Mouse (Mus musculus): ENCODE measurements around the gene Baz1a. TPM values are rescaled to one million over a fixed set of nuclear protein-coding genes. Genes with fewer than 3 reads are reported as not detected.
A peak's percentile ranks its signal among the peaks of the same experiment; 100 is the strongest.

The Baz1a gene
- total and polyA plus RNA-seq, 3 experiments, result 41.7 to 95.0 (median 56.0) TPM

DNA sequence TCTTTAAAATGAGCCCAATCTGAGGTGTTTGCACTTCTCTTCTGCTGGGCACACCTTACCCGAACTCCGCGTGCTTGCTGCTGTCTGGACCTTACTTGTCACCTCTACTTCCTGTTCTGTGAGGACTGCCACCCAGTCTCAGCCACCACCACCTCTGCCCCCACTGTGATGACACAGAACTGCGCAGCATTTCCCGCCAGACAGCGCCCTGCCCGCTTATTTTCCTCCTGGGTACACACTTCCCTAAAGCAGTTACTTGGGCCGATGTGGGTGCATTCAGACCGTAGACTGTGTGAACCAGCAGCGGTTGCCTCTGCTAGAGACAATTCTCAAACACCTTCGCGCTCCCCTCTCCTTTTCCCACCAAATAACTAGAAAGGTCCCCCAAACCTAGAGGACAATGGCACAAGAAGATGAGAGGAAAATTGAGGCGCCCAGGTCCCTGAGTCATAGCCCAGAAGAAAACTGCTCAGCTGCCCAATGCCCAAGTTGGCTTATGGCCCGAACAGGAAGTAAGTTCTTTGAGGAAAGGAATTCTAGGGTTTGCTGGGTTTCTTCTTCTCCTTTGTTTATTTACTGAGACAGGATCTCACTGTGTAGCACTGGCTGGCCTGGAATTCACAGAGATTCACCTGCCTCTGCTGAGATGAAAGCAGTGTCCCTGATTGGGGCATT is 15.0 kb downstream of the Baz1a start (continued):
- 0 out of 2 replicates have a peak, but pooled peaks have one; percentile 35 for TF ChIP-seq NELFE (IDR thresholded peaks at IDR 0.05; ENCODE audit: low read depth, low read length)
- TF ChIP-seq MAX (IDR thresholded peaks at IDR 0.05; ENCODE audit: low read length), result peak; percentile 73
- peak; percentile 40; the same call in 1 of the 2 replicates for TF ChIP-seq NRF1 (IDR thresholded peaks at IDR 0.05; ENCODE audit: low read depth, low read length)
- TF ChIP-seq BHLHE40 (IDR thresholded peaks at IDR 0.05; ENCODE audit: low read depth, low read length), result peak; percentile 17; the same call in 1 of the 2 replicates
- TF ChIP-seq TCF12 (IDR thresholded peaks at IDR 0.05; ENCODE audit: low read depth, low read length), result peak; percentile 46; the same call in 1 of the 2 replicates

DNA sequence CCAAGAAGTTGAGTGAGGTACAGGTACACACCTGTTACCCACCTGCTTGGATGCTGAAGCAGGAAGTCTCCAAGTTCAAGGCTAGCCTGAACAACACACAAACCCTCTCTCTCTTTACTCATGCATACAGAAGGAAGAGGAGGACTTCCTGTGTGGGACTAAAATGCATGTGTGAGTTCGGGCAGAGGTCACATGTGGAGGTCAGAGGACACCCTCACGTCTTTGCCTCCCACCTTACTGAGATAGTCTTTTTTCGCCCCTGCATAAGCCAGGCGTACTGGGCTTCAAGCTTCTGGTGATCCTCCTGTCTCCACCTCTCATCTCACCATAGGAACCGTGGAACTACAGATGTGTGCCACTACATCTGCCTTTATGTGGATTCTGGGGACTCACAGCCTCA is 15.7 kb downstream of the Baz1a start:
- in situ Hi-C loops (cut with MboI; ENCODE audit: low pct_ligation_motif_present, low pct_unique_long_range_greater_than_20kb, low sequenced_read_pairs), result no loop called here
- peak overlapping the region; percentile 64; the same call in 1 of the 2 replicates for H3K27ac ChIP-seq (ENCODE audit: insufficient read depth, low read depth)

DNA sequence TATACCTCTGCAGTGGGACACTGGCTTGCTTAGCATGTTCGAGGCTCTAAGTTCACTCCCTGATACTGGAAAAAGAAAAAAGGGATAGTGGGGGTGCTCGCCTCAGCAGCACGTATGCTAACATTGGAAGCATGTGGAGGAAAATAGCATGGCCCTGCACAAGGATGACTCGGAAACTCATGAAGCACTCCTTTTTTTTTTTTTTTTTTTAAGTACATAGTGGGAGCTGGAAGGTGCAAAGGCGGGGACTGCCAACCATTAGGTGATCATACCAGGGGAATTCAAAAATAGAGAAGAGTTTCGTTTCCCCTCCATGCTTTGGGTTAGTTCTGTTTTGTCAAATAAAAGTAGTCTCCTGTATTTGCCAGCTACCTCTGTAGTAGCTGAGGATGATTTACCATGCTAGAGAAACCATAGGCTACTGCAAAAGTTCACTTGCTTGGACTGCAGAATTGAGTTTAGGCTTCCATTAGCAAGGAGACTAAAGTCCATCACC is 17.1 kb downstream of the Baz1a start:
- Histone ChIP-seq H3K9me3 (replicated peaks; ENCODE audit: low read length) (no peaks in the 10 kb centered on the region), H3K79me2 (replicated peaks; ENCODE audit: control insufficient read depth, extremely low read depth, insufficient read depth, poor library complexity, severe bottlenecking) (no peaks in the 10 kb centered on the region), H3K9ac (ENCODE audit: insufficient read depth, low read depth) (peak overlapping the region; percentile 42; the same call in 1 of the 2 replicates), H3K27me3 (replicated peaks) (no peaks in the 10 kb centered on the region), H3K4me1 (ENCODE audit: control insufficient read depth in 1 of 2, insufficient read depth in 2 of 2) (peaks cover 10 to 50% of the 10 kb centered on the region in 2 experiments), H3K27ac (ENCODE audit: insufficient read depth, low read depth) (no peak overlapping the region; the same call in 1 of the 2 replicates), H3K36me3 (replicated peaks in 1 of 2; ENCODE audit: control insufficient read depth in 1 of 2, insufficient read depth in 1 of 2, low read length in 1 of 2) (no peaks in the 10 kb centered on the region), H3K4me3 (replicated peaks in 1 of 3; ENCODE audit: low read depth in 2 of 3, low read length in 2 of 3, poor library complexity in 1 of 3) (no peak overlapping the region), H3K4me2 (ENCODE audit: insufficient read depth, low read depth, poor library complexity, severe bottlenecking) (peak overlapping the region; percentile 74)
- TF ChIP-seq MEF2A (IDR thresholded peaks at IDR 0.05; ENCODE audit: borderline replicate concordance, low read depth, low read length), result peak; percentile 80
- TF ChIP-seq ELF1 (IDR thresholded peaks at IDR 0.05; ENCODE audit: low read depth, low read length), result 0 out of 2 replicates have a peak, but pooled peaks have one; percentile 7
- TF ChIP-seq MYC (IDR thresholded peaks at IDR 0.05; ENCODE audit: low read depth, low read length), result peak; percentile 76; the same call in 1 of the 2 replicates
- TF ChIP-seq IRF4 (IDR thresholded peaks at IDR 0.05; ENCODE audit: low read depth, low read length), result peak; percentile 76
- TF ChIP-seq EP300 (IDR thresholded peaks at IDR 0.05; ENCODE audit: low read length), result peak; percentile 69
- TF ChIP-seq NELFE (IDR thresholded peaks at IDR 0.05; ENCODE audit: low read depth, low read length), result no peak
- peak; percentile 49; the same call in 1 of the 2 replicates for TF ChIP-seq MXI1 (IDR thresholded peaks at IDR 0.05; ENCODE audit: low read depth, low read length)
- peak; percentile 93 for TF ChIP-seq ZNF384 (IDR thresholded peaks at IDR 0.05; ENCODE audit: low read depth, low read length)
- TF ChIP-seq JUN (IDR thresholded peaks at IDR 0.05; ENCODE audit: insufficient read depth, low read depth, low read length), result no peak
- TF ChIP-seq SIN3A (IDR thresholded peaks at IDR 0.05; ENCODE audit: low read length), result peak; percentile 35; the same call in 1 of the 2 replicates
- no peak for TF ChIP-seq SMC3 (IDR thresholded peaks at IDR 0.05; ENCODE audit: low read depth, low read length)
- no peak for TF ChIP-seq ZKSCAN1 (IDR thresholded peaks at IDR 0.05; ENCODE audit: borderline replicate concordance, low read depth, low read length)
- in situ Hi-C loops (cut with MboI; ENCODE audit: low pct_ligation_motif_present, low pct_unique_long_range_greater_than_20kb, low sequenced_read_pairs) (no loop called here), dilution Hi-C loops (cut with MboI; ENCODE audit: extremely low pct_ligation_motif_present, extremely low pct_unique_long_range_greater_than_20kb, low sequenced_read_pairs) (no loop called here)
- peak; percentile 49 for DNase-seq (ENCODE audit: extremely low read depth)

More for the DNA sequence above, 15.7 kb downstream of the Baz1a start:
- H3K27me3 ChIP-seq (replicated peaks), result no peaks in the 10 kb centered on the region
- H3K79me2 ChIP-seq (replicated peaks; ENCODE audit: control insufficient read depth, extremely low read depth, insufficient read depth, poor library complexity, severe bottlenecking), result no peaks in the 10 kb centered on the region
- peak overlapping the region; percentile 33; the same call in 1 of the 2 replicates for H3K4me2 ChIP-seq (ENCODE audit: insufficient read depth, low read depth, poor library complexity, severe bottlenecking)
- TF ChIP-seq CHD2 (IDR thresholded peaks at IDR 0.05; ENCODE audit: low read length) (0 out of 2 replicates have a peak, but pooled peaks have one; percentile 29), IRF4 (IDR thresholded peaks at IDR 0.05; ENCODE audit: low read depth, low read length) (no peak), MAX (IDR thresholded peaks at IDR 0.05; ENCODE audit: low read length) (0 out of 2 replicates have a peak, but pooled peaks have one; percentile 32), ELF1 (IDR thresholded peaks at IDR 0.05; ENCODE audit: low read depth, low read length) (0 out of 2 replicates have a peak, but pooled peaks have one; percentile 37), BHLHE40 (IDR thresholded peaks at IDR 0.05; ENCODE audit: low read depth, low read length) (peak; percentile 52), USF1 (IDR thresholded peaks at IDR 0.05; ENCODE audit: low read depth, low read length) (peak; percentile 9; the same call in 1 of the 2 replicates), JUND (conservative IDR thresholded peaks at IDR 0.05; ENCODE audit: low read depth, low read length) (no peak), KAT2A (IDR thresholded peaks at IDR 0.05; ENCODE audit: insufficient replicate concordance, low read length) (no peak), MYC (IDR thresholded peaks at IDR 0.05; ENCODE audit: low read depth, low read length) (peak; percentile 30; the same call in 1 of the 2 replicates), TBP (conservative IDR thresholded peaks at IDR 0.05; ENCODE audit: low read depth, low read length) (0 out of 2 replicates have a peak, but pooled peaks have one; percentile 26), MAFK (IDR thresholded peaks at IDR 0.05; ENCODE audit: insufficient replicate concordance, low read length) (0 out of 2 replicates have a peak, but pooled peaks have one; percentile 25)
- no peak for DNase-seq (ENCODE audit: extremely low read depth)
- H3K9ac ChIP-seq (ENCODE audit: insufficient read depth, low read depth), result no peak overlapping the region
- H3K4me1 ChIP-seq (ENCODE audit: control insufficient read depth in 1 of 2, insufficient read depth in 2 of 2), result peaks cover 10 to 40% of the 10 kb centered on the region in 2 experiments
- peak overlapping the region in 1 of 3 experiments; percentile 19 for H3K4me3 ChIP-seq (replicated peaks in 1 of 3; ENCODE audit: low read depth in 2 of 3, low read length in 2 of 3, poor library complexity in 1 of 3)
- dilution Hi-C loops (cut with MboI; ENCODE audit: extremely low pct_ligation_motif_present, extremely low pct_unique_long_range_greater_than_20kb, low sequenced_read_pairs), result no loop called here
- no peaks in the 10 kb centered on the region for H3K36me3 ChIP-seq (replicated peaks in 1 of 2; ENCODE audit: control insufficient read depth in 1 of 2, insufficient read depth in 1 of 2, low read length in 1 of 2)
- H3K9me3 ChIP-seq (replicated peaks; ENCODE audit: low read length), result no peaks in the 10 kb centered on the region
